Mouse (Mus musculus) bone marrow macrophage, adult 2 months (primary cell): ENCODE results near the gene Ccdc38. TPM values are rescaled to one million over a fixed set of nuclear protein-coding genes. Genes with fewer than 3 reads are reported as not detected.
"Not testable (repeated sequence)": the region's sequence is repeated elsewhere in the genome, so short reads cannot be mapped to it uniquely, and the experiment has no call there.

Experiments used
- H3K27ac ChIP-seq: 2 replicates; pipeline ENCODE4 v1.5.1; 2012; ENCODE audit warnings: low read depth, low read length; ENCODE audit not compliant: insufficient read depth
- H3K4me1 ChIP-seq: 2 replicates; pipeline ENCODE4 v1.6.1; 2012; ENCODE audit warnings: low read length; ENCODE audit not compliant: control insufficient read depth, insufficient read depth
- H3K4me3 ChIP-seq: 2 replicates; pipeline ENCODE4 v1.5.1; 2012; ENCODE audit warnings: mild to moderate bottlenecking, low read length, moderate library complexity; ENCODE audit not compliant: insufficient read depth
- CTCF ChIP-seq: IDR thresholded peaks from 2 replicates; pipeline ENCODE4 v1.5.1; 2012; ENCODE audit warnings: low read depth, mild to moderate bottlenecking, low read length, moderate library complexity
- POLR2A ChIP-seq: IDR thresholded peaks from 2 replicates; pipeline ENCODE4 v1.6.1; 2012; ENCODE audit warnings: mild to moderate bottlenecking, low read depth, low read length, borderline replicate concordance
- polyA plus RNA-seq: library from polyadenylated mRNA; stranded (reverse); fragments of >200 nt; gene quantifications from 2 replicates; pipeline ENCODE4 v1.2.4, GENCODE M21; 2012; ENCODE audit not compliant: missing spikeins, insufficient read depth, insufficient read length

The Ccdc38 gene
- polyA plus RNA-seq, 1 experiment, result not detected

GRCm38 (mm10) chr10:93544172-93544571, 3.7 kb downstream of the Ccdc38 start:
- no peak overlapping the region for H3K4me3 ChIP-seq
- peaks cover 12% of the 10 kb centered on the region for H3K4me1 ChIP-seq
- no peak overlapping the region for H3K27ac ChIP-seq
- TF ChIP-seq CTCF (no peak), POLR2A (no peak)

GRCm38 (mm10) chr10:93547741-93548270, 7.4 kb downstream of the Ccdc38 start:
- no peak overlapping the region for H3K27ac ChIP-seq
- no peak for TF ChIP-seq CTCF
- no peak for TF ChIP-seq POLR2A
- H3K4me1 ChIP-seq, result no peaks in the 10 kb centered on the region
- no peak overlapping the region for H3K4me3 ChIP-seq

GRCm38 (mm10) chr10:93548991-93549390, 8.6 kb downstream of the Ccdc38 start:
- H3K27ac ChIP-seq, result no peak overlapping the region
- H3K4me3 ChIP-seq, result no peak overlapping the region
- no peaks in the 10 kb centered on the region for H3K4me1 ChIP-seq
- TF ChIP-seq POLR2A (no peak), CTCF (peak; percentile 71)

- TF ChIP-seq CTCF, result no peak
- no peak for TF ChIP-seq POLR2A
- Histone ChIP-seq H3K4me1 (no peaks in the 10 kb centered on the region), H3K4me3 (no peak overlapping the region)
Observed at GRCm38 (mm10) chr10:93549821-93550220, 9.4 kb downstream of the Ccdc38 start.

GRCm38 (mm10) chr10:93552596-93552995, 12.2 kb downstream of the Ccdc38 start:
- TF ChIP-seq CTCF (no peak), POLR2A (no peak)
- Histone ChIP-seq H3K4me3 (no peak overlapping the region), H3K27ac (no peak overlapping the region), H3K4me1 (no peaks in the 10 kb centered on the region)

More at GRCm38 (mm10) chr10:93549821-93550220, 9.4 kb downstream of the Ccdc38 start:
- H3K27ac ChIP-seq, result no peak overlapping the region

- H3K4me1 ChIP-seq, H3K27ac ChIP-seq, H3K4me3 ChIP-seq: not testable (repeated sequence)
Observed at GRCm38 (mm10) chr10:93557971-93558370, 17.5 kb downstream of the Ccdc38 start.

- Histone ChIP-seq H3K27ac (no peak overlapping the region), H3K4me1 (peaks cover 5% of the 10 kb centered on the region), H3K4me3 (no peak overlapping the region)
- TF ChIP-seq CTCF (no peak), POLR2A (no peak)
Observed at GRCm38 (mm10) chr10:93559786-93560185, 19.4 kb downstream of the Ccdc38 start.

- Histone ChIP-seq H3K4me1 (peaks cover 15% of the 10 kb centered on the region), H3K4me3 (no peak overlapping the region), H3K27ac (no peak overlapping the region)
- no peak for TF ChIP-seq CTCF
- no peak for TF ChIP-seq POLR2A
Observed at GRCm38 (mm10) chr10:93564518-93565090, 24.2 kb downstream of the Ccdc38 start.

- Histone ChIP-seq H3K4me1 (peaks cover 15% of the 10 kb centered on the region), H3K4me3 (no peak overlapping the region), H3K27ac (no peak overlapping the region)
- TF ChIP-seq POLR2A, result no peak
- no peak for TF ChIP-seq CTCF
Observed at GRCm38 (mm10) chr10:93567066-93567465, 26.6 kb downstream of the Ccdc38 start.

GRCm38 (mm10) chr10:93567841-93568566, 27.6 kb downstream of the Ccdc38 start:
- no peak overlapping the region for H3K4me3 ChIP-seq
- H3K27ac ChIP-seq, result no peak overlapping the region
- peaks cover 15% of the 10 kb centered on the region for H3K4me1 ChIP-seq
- TF ChIP-seq CTCF, result no peak
- no peak for TF ChIP-seq POLR2A

GRCm38 (mm10) chr10:93568671-93569070, 28.2 kb downstream of the Ccdc38 start:
- no peak overlapping the region for H3K4me3 ChIP-seq
- peaks cover 15% of the 10 kb centered on the region for H3K4me1 ChIP-seq
- H3K27ac ChIP-seq, result no peak overlapping the region
- TF ChIP-seq POLR2A, result no peak
- TF ChIP-seq CTCF, result no peak
